Mouse (Mus musculus) liver, postnatal 0 days (tissue): ENCODE measurements around the gene Slc2a3.
A peak's percentile ranks its signal among the peaks of the same experiment; 100 is the strongest.

Experiments
- CTCF ChIP-seq: sonication (generic); IDR thresholded peaks from 2 replicates; pipeline ENCODE4 v1.5.1; 2016; ENCODE audit warnings: antibody characterized with exemption, low read depth
- EP300 ChIP-seq: IDR thresholded peaks from 2 replicates; pipeline ENCODE4 v1.6.1; 2016; ENCODE audit warnings: antibody characterized with exemption, low read depth, mild to moderate bottlenecking

- TF ChIP-seq CTCF, result peak; percentile 57
- TF ChIP-seq EP300, result no peak
Measured at GRCm38 (mm10) chr6:122784866-122785265, 16.6 kb downstream of the Slc2a3 start.
